Mouse (Mus musculus): ENCODE measurements at regions not wholly inside any gene's neighbourhood (a gene's known extent, or its start where the extent isn't known, plus 50 kb on each side); places are given as distances from the start of the nearest gene placed in this dataset.
A peak's percentile ranks its signal among the peaks of the same experiment; 100 is the strongest.

GRCm38 (mm10) chr1:88623040-88623439 is 79.0 kb downstream of the Arl4c start:
- no peak for DNase-seq

- no peak for DNase-seq
These were observed 79.7 kb downstream of the Arl4c start for GRCm38 (mm10) chr1:88622356-88622755.

- DNase-seq = no peak
These were observed 80.8 kb downstream of the Arl4c start for GRCm38 (mm10) chr1:88621214-88621613.

GRCm38 (mm10) chr1:88613007-88613406 is 89.0 kb downstream of the Arl4c start:
- DNase-seq = no peak

GRCm38 (mm10) chr1:88611241-88611640 is 90.8 kb downstream of the Arl4c start:
- DNase-seq = no peak

GRCm38 (mm10) chr1:88610810-88611209 is 91.2 kb downstream of the Arl4c start:
- no peak for DNase-seq

- no peak for DNase-seq
These were observed 93.2 kb downstream of the Arl4c start for GRCm38 (mm10) chr1:88608826-88609225.

- no peak for DNase-seq
These were observed 93.8 kb downstream of the Arl4c start for GRCm38 (mm10) chr1:88608236-88608635.

- no peak for DNase-seq
These were observed 95.8 kb upstream of the Glrp1 start for GRCm38 (mm10) chr1:88605616-88606190.

GRCm38 (mm10) chr1:88602241-88602640 is 92.4 kb upstream of the Glrp1 start:
- no peak for DNase-seq

GRCm38 (mm10) chr1:88601801-88602200 is 91.9 kb upstream of the Glrp1 start:
- DNase-seq = no peak

- DNase-seq = no peak
These were observed 90.3 kb upstream of the Glrp1 start for GRCm38 (mm10) chr1:88600145-88600544.

- peak; percentile 13 to 37 for DNase-seq
These were observed 84.8 kb upstream of the Glrp1 start for GRCm38 (mm10) chr1:88594484-88595254.

- DNase-seq = no peak
These were observed 82.2 kb upstream of the Glrp1 start for GRCm38 (mm10) chr1:88592036-88592435.

GRCm38 (mm10) chr1:88590802-88591380 is 81.0 kb upstream of the Glrp1 start:
- DNase-seq = no peak

GRCm38 (mm10) chr1:88588747-88589146 is 78.9 kb upstream of the Glrp1 start:
- no peak for DNase-seq

GRCm38 (mm10) chr1:88586823-88587820 is 77.3 kb upstream of the Glrp1 start:
- DNase-seq = peak; percentile 21 to 33

- no peak for DNase-seq
These were observed 76.3 kb upstream of the Glrp1 start for GRCm38 (mm10) chr1:88586128-88586527.

- no peak for DNase-seq
These were observed 74.7 kb upstream of the Glrp1 start for GRCm38 (mm10) chr1:88584515-88585033.

GRCm38 (mm10) chr1:88578231-88578620 is 68.4 kb upstream of the Glrp1 start:
- no peak for DNase-seq

- DNase-seq = no peak
These were observed 67.8 kb upstream of the Glrp1 start for GRCm38 (mm10) chr1:88577498-88578230.
